ENCODE assay signal across 26 mouse cellular contexts in genomic region chr10:91195091-91195490, GRCm38 (mm10). TPM values are rescaled to one million over a fixed set of nuclear protein-coding genes. Genes with fewer than 3 reads are reported as not detected.
DNase-seq lines count a peak whose midpoint lies in the region; ATAC-seq and TF ChIP-seq lines count a peak whose summit lies in the region.
"Had no signal": no experiment of that assay in that cellular context is flagged by ENCODE, and none has a peak within 500 bp of the region (broad histone marks: within the 10 kb centered on the region; RNA-seq: fewer than 3 reads in every experiment).

No protein-coding gene starts in this region.

- no peaks in the 10 kb centered on the region for H3K9me3 ChIP-seq in ES-E14 (ENCODE audit: control insufficient read depth, insufficient read depth, low read depth, low read length)
- H3K9me3 ChIP-seq: hindbrain, embryonic 15.5 days; liver, embryonic 13.5 days; midbrain, embryonic 15.5 days had no signal

- no peak overlapping the region for H3K27ac ChIP-seq in ES-E14 (ENCODE audit: insufficient read depth, low read depth, low read length, poor library complexity, severe bottlenecking)
- H3K27ac ChIP-seq: heart, adult 2 months; hindbrain, embryonic 15.5 days; kidney, postnatal 0 days; left cerebral cortex, adult 2 months; liver, embryonic 13.5 days; macrophage; midbrain, embryonic 15.5 days had no signal

- H3K4me3 ChIP-seq in ES-E14 (ENCODE audit: insufficient read depth in 1 of 2, low read depth in 1 of 2, low read length in 2 of 2, poor library complexity in 1 of 2, severe bottlenecking in 1 of 2), result peak overlapping the region; percentile 39 to 62
- H3K4me3 ChIP-seq: heart, adult 2 months; hindbrain, embryonic 15.5 days; left cerebral cortex, adult 2 months; liver, embryonic 13.5 days; midbrain, embryonic 15.5 days had no signal

- in situ Hi-C loops in ES-E14 (cut with MboI; ENCODE audit: low sequenced_read_pairs in 2 of 2, unreplicated experiment in 2 of 2), result no loop called here

- peak; percentile 99 for ATAC-seq in granulocyte monocyte progenitor cell, adult 5-6 weeks (replicated peaks; ENCODE audit: poor library complexity, severe bottlenecking)
- ATAC-seq in neutrophil, adult 5-6 weeks (ENCODE audit: extremely low read depth, insufficient number of reproducible peaks, low FRiP score, poor library complexity, severe bottlenecking), result peak; percentile 87
- ATAC-seq: forebrain, embryonic 14.5 days; midbrain, embryonic 15.5 days; Patski had no signal

- H3K4me1 ChIP-seq in ES-E14 (ENCODE audit: control insufficient read depth in 2 of 2, insufficient read depth in 2 of 2, low read length in 2 of 2, poor library complexity in 1 of 2), result peaks cover 2 to 3% of the 10 kb centered on the region in 2 experiments; a peak in 1 of 4 replicates
- H3K4me1 ChIP-seq: hindbrain, embryonic 15.5 days; liver, embryonic 13.5 days; midbrain, embryonic 15.5 days had no signal

- H3K36me3 ChIP-seq in ES-E14 (ENCODE audit: control insufficient read depth, insufficient read depth, low read length, poor library complexity, severe bottlenecking), result no peaks in the 10 kb centered on the region
- H3K36me3 ChIP-seq: G1E; hindbrain, embryonic 15.5 days; liver, embryonic 13.5 days; midbrain, embryonic 15.5 days had no signal

- peak; percentile 32 to 47 for DNase-seq in lung, postnatal 4 days
- DNase-seq in lung, adult 18-20 months, result no peak
- no peak for DNase-seq in ES-E14 (ENCODE audit: low read depth, low spot score)
- DNase-seq in cerebellum, postnatal 25 days, result no peak
- DNase-seq in frontal cortex, postnatal 14 days (ENCODE audit: low spot score in 2 of 2), result no peak
- DNase-seq: adrenal gland, adult 2 months; cerebellum, adult 18-20 months; cerebellum, postnatal 36 days; gastrocnemius, postnatal 14 days; heart, adult 2 months; kidney, adult 2 months; left cerebral cortex, postnatal 4 days; liver, embryonic 13.5 days; right cerebral cortex, adult 18-20 months; right cerebral cortex, postnatal 4 days; thymus, postnatal 36 days had no signal

- no peak overlapping the region for H3K9ac ChIP-seq in ES-E14 (ENCODE audit: insufficient read depth, low read depth, low read length, poor library complexity, severe bottlenecking)
- H3K9ac ChIP-seq: hindbrain, embryonic 15.5 days; liver, embryonic 13.5 days; midbrain, embryonic 15.5 days had no signal

TF ChIP-seq in ES-E14, 5 proteins besides CTCF, POLR2A, EP300 and RAD21:
- TF ChIP-seq MAFK (IDR thresholded peaks at IDR 0.05; ENCODE audit: insufficient read depth, low read depth, low read length) (no peak), ZC3H11A (IDR thresholded peaks at IDR 0.05; ENCODE audit: borderline replicate concordance, low read depth, low read length) (no peak), HCFC1 (IDR thresholded peaks at IDR 0.05; ENCODE audit: borderline replicate concordance, insufficient read depth, low read length) (no peak), CHD2 (IDR thresholded peaks at IDR 0.05; ENCODE audit: low read depth, low read length) (no peak), ZNF384 (IDR thresholded peaks at IDR 0.05; ENCODE audit: low read depth, low read length) (no peak)

RNA-seq across cellular contexts. Expression of gene Tmpo, which starts 14.0 kb away (rescaled TPM):
- total RNA-seq in ES-E14 (2012; rRNA removed), result 176 and 189 TPM in 2 replicates
- total RNA-seq in granulocyte monocyte progenitor cell, adult 5-6 weeks (2014; fragmentation: Nextera tagmentation), result 186 and 211 TPM in 2 replicates
- total RNA-seq in granulocyte monocyte progenitor cell, adult 5-6 weeks (2017), result 339 and 445 TPM in 2 replicates
- total RNA-seq in neutrophil, adult 5-6 weeks (2017), result 305 and 326 TPM in 2 replicates

Comparison
In these comparisons a context has a peak if more than half of its experiments do, and no peak if none do; other contexts are left out.
1. DNase-seq: peak in lung, postnatal 4 days (2 of 2); none in lung, adult 18-20 months (0 of 2), ES-E14 (single experiment), cerebellum, postnatal 25 days (0 of 2) and frontal cortex, postnatal 14 days (0 of 2).